Mouse (Mus musculus): ENCODE measurements at regions not wholly inside any gene's neighbourhood (a gene's known extent, or its start where the extent isn't known, plus 50 kb on each side); places are given as distances from the start of the nearest gene placed in this dataset.

- TF ChIP-seq CTCF (IDR thresholded peaks at IDR 0.05; ENCODE audit: control insufficient read depth, insufficient read depth, insufficient replicate concordance, low read depth, low read length) (no peak), POLR2A (IDR thresholded peaks at IDR 0.05; ENCODE audit: control insufficient read depth, low read depth, low read length) (no peak)
Measured at GRCm38 (mm10) chr7:145047771-145048480, 108.2 kb upstream of the Ccnd1 start.

All from testis, adult 2 months (tissue).